Mouse (Mus musculus) ZHBTc4 (cell line): ENCODE measurements around the gene Snap23.
A peak's percentile ranks its signal among the peaks of the same experiment; 100 is the strongest.
"Not testable (repeated sequence)": the region's sequence is repeated elsewhere in the genome, so short reads cannot be mapped to it uniquely, and the experiment has no call there.

Experiments used
- DNase-seq: peaks from one replicate; pipeline ENCODE4 v3.0.0-alpha.2; 2011; ENCODE audit warnings: low read depth, low spot score

Gene Snap23

GRCm38 (mm10) chr2:120566886-120567797 is at the start of gene Snap23:
Gene Snap23 (plus strand): TSS chr2:120567671.
- DNase-seq, result peak; percentile 99

GRCm38 (mm10) chr2:120518547-120519210 is 48.8 kb upstream of the Snap23 start:
- DNase-seq, result no peak

- DNase-seq, result no peak
Measured at GRCm38 (mm10) chr2:120526771-120527170, 40.7 kb upstream of the Snap23 start.

DNA sequence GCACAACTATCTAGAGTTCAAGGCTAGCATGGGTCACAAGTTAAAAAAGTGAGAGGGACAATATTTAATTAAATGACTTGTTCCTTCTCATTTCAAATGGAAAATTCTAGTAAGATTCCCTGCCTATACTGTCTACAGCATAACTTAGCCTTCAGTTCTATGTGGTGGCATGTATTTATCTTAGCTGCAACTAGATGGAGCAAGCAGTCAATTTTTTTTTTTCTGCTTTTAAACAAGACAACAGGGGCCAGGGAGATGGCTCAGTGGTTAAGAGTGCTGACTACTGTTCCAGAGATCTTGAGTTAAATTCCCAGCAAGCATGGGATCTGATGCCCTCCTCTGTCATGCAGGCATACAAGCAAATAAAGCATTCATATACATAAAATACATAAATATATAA is 37.9 kb upstream of the Snap23 start:
- DNase-seq, result no peak

DNA sequence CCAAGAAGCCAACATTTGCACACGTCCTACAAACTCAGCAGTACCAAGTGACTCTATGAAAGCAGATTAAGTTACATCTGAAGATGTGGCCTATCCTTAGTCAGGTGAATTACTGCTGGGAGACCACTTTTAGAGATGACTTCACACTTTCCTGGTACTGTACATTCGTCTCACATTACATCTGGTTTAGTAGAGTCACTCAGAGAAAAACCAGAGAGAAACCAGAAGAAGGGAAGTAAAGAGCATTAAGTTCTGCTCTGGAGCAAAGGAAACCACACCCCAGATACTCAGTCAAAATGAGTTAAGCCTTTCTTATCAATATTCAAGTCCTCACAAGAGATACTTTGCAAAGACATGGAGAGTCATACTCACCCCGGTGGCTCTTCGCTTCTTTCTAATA is 36.2 kb upstream of the Snap23 start:
- no peak for DNase-seq

DNA sequence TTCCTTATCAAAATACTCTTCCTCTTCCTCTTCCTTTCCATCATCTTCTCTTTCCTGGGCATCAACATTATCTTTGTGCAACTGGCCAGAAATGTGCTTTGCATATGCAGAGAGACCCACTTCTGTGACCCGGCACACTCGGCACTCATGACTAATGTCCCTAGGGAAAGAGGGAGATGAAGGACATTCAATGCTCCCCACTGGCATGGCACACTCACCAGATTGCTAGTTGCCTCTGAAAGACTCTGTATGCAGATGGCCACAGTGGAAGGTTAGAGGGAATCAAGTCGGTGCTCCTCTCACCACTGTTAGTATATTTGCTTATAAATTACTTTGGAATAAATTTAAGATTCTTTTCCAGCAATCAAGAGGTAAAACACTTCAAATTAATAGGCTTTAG is 28.1 kb upstream of the Snap23 start:
- no peak for DNase-seq

DNA sequence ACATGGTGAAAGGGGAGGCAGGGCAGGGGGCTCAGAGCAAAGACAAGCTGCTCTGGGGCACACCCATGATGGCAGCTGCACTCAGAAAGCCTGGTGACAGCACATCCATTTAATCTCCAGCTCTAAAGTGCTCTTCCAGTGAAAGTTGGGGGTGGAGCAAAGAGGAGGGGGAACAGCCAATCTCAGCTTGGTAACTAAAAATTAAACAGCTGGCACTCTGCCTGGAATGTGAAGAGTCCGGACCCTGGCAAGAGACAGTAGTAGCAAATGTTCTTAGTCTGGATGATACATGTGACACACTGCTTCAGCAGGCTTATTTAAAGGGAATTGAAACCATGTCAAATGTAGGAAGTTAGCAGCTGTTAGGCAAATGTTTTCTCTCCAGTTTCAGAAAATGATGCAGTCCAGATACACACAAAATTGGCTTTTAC is 27.7 kb upstream of the Snap23 start:
- no peak for DNase-seq

GRCm38 (mm10) chr2:120544732-120545131 is 22.7 kb upstream of the Snap23 start:
- DNase-seq, result no peak

GRCm38 (mm10) chr2:120556868-120557267 is 10.6 kb upstream of the Snap23 start:
- no peak for DNase-seq

GRCm38 (mm10) chr2:120558813-120559212 is 8.7 kb upstream of the Snap23 start:
- peak; percentile 59 for DNase-seq

DNA sequence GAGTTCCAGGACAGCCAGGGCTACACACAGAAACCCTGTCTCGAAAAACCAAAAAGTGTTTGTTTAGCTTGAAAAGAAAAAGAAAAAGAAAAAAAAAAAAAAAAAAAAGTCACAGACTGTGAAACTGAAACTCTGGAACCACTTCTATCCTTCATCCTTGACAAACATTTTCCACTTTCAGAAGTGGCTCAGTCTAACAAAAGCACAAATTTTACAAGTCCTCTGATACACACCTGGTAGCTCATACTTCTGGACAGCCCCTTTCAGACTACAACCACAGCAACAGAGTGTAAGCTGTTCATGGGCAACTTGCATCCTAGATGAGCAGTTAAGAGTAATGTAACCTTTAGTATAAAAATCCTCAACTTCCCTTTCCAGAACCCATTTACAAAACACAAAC is 5.9 kb upstream of the Snap23 start:
- DNase-seq, result no peak

- DNase-seq, result no peak
Measured at GRCm38 (mm10) chr2:120562859-120563234, 4.6 kb upstream of the Snap23 start.

DNA sequence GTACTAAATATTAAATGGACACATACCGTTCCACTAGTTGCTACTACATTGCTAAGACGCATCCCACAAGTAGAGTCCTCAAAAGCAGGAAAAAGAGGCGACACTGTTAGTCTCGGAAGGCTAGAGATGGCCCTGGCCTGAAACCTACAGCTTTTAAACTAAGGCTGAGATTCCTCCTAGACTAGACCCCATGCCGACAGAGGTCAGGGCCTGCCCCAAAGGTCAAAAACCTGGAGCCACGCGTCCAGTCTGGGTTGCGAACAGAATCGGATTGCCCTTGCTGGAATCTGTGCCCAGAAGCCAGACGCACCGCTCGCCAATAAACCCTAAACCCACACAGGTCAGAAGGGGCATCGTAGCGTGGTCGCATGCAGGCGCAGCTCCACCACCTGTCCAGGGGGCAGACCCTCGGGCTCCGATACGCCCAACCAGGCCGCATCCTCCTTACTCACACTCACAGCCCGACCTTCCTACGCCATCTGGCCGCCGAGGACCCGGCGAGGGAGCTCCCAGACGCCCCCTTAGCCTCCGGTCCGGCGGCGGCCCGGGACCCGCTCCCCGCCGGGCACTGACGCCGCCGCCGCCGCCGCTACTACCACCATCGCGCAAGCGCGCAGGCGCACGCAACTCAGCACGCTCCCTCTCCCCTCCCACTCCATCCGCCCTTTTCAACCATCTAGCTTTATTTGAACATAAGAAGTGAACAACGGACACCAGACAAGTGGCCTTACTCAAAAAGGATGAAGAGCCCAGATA is 4.1 kb upstream of the Snap23 start, which contains the start of gene Zfp106:
Gene Zfp106 (minus strand): TSS at position 609 of the 756 bp plus-strand sequence.
- DNase-seq, result peak; percentile 96

GRCm38 (mm10) chr2:120564548-120565188 is 2.8 kb upstream of the Snap23 start:
- DNase-seq, result not testable (repeated sequence)

DNA sequence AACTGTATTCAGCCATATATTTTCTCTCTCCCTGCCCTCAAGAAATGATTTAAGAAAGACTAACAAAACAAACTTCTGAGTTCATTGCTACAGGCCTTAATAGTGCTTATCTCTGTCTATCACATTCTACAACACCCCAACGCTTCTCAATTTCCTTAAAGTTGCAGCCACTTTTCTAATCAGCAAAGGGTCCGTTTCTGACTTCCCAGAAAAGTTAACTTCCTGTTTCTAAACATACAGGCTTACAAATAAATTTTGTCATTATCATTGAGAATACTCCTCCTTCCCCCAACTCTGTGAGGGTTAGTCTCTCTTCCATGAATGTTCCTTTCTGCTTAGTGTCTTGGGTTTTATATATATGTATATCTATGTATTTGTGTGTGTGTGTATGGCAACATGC is 2.1 kb upstream of the Snap23 start:
- no peak for DNase-seq

GRCm38 (mm10) chr2:120567798-120568320 is 388 bp downstream of the Snap23 start:
- DNase-seq, result no peak

- no peak for DNase-seq
Measured at GRCm38 (mm10) chr2:120571081-120571480, 3.6 kb downstream of the Snap23 start.

- not testable (repeated sequence) for DNase-seq
Measured at GRCm38 (mm10) chr2:120572161-120572560, 4.7 kb downstream of the Snap23 start.

DNA sequence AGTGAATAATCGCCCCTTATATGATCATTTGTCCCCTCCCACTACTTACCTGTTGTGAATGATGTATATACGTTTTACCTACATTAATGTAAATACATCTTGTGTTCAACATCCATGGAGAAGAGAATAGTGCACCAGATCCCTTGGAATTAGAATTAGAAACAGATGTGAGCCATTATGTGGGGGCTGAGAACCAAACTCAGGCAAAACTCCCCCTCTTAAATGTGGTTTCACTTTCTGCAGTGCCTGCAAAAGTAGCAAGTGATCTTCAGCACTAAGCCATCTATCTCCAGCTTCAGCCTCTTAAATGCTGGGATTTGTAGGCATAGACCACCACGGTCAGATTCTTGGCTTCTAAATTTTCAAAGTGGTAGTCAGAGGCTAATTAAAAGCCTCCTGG is 7.7 kb downstream of the Snap23 start:
- DNase-seq, result no peak

DNA sequence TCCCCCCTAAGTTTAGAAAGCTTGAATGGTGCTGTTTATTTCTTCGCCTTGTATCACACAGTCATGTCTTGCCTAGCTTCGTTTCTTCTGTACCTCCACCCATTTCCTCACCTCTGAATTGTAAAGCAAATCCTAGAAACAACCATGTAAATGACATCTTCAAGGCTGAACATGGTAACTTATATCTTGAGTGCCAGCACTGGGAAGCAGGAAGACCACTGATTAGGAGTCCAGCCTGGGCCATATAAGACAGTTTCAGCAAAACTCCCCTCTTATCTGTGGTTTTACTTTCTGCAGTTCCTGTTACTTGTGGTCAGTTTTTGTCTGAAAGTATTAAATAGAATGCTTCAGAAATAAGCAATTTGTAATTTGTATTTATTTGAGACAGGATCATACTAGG is 8.5 kb downstream of the Snap23 start:
- DNase-seq, result no peak

DNA sequence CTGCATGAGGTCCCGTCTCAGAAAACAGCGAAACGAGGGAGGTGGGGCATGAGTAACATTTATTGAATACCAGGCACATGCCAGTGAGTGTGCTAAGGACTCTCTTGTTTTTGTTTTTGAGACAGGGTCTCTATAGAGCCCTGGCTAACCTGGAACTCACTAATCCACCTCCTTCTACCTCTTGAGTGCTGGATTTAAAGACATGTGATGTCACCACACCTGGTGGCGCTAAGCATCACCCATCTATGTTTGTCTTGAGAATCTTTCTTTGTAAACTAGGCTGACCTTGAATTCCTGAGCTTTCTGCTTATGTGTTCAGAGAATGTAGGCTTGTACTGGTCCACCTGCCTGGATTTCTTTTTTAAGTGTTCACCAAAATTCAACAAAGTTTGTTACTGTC is 10.3 kb downstream of the Snap23 start:
- peak; percentile 57 for DNase-seq
